Comparison of ENCODE assay signal across 24 mouse cellular contexts in genomic region chr7:80843910-80844640, GRCm38 (mm10). TPM values are rescaled to one million over a fixed set of nuclear protein-coding genes. Genes with fewer than 3 reads are reported as not detected.
DNase-seq lines count a peak whose midpoint lies in the region; ATAC-seq and TF ChIP-seq lines count a peak whose summit lies in the region.
"Had no signal": no experiment of that assay in that cellular context is flagged by ENCODE, and none has a peak within 500 bp of the region (broad histone marks: within the 10 kb centered on the region; RNA-seq: fewer than 3 reads in every experiment).

No protein-coding gene starts in this region.

- 87% methylated on average over 8 of the region's 8 CpGs for WGBS in heart, embryonic 10.5 days
- WGBS in intestine, embryonic 16.5 days, result 92% methylated on average over 8 of the region's 8 CpGs

- no peaks in the 10 kb centered on the region for H3K27me3 ChIP-seq in heart, embryonic 10.5 days (ENCODE audit: insufficient read depth, poor library complexity, severe bottlenecking)
- no peaks in the 10 kb centered on the region for H3K27me3 ChIP-seq in ES-Bruce4 (ENCODE audit: control insufficient read depth, insufficient read depth, low read length, poor library complexity, severe bottlenecking)
- H3K27me3 ChIP-seq in intestine, embryonic 16.5 days (replicated peaks; ENCODE audit: control insufficient read depth, insufficient read depth, low read length), result no peaks in the 10 kb centered on the region
- H3K27me3 ChIP-seq: embryonic facial prominence, embryonic 12.5 days; embryonic facial prominence, embryonic 15.5 days; forebrain, embryonic 12.5 days; forebrain, embryonic 15.5 days; hindbrain, embryonic 12.5 days had no signal

- TF ChIP-seq CTCF in ES-Bruce4 (IDR thresholded peaks at IDR 0.05; ENCODE audit: low read depth, low read length), result no peak

- peak; percentile 37; the same call in 1 of the 2 replicates for TF ChIP-seq EP300 in ES-Bruce4 (IDR thresholded peaks at IDR 0.05; ENCODE audit: insufficient read depth, low read depth, low read length)

- H3K9me3 ChIP-seq in heart, embryonic 10.5 days, result no peaks in the 10 kb centered on the region
- H3K9me3 ChIP-seq in ES-Bruce4 (replicated peaks; ENCODE audit: control insufficient read depth, insufficient read depth, low read length, poor library complexity, severe bottlenecking), result no peaks in the 10 kb centered on the region
- H3K9me3 ChIP-seq in intestine, embryonic 16.5 days (ENCODE audit: control insufficient read depth, low read length), result peaks cover 5% of the 10 kb centered on the region
- H3K9me3 ChIP-seq: embryonic facial prominence, embryonic 12.5 days; embryonic facial prominence, embryonic 15.5 days; forebrain, embryonic 12.5 days; forebrain, embryonic 15.5 days; hindbrain, embryonic 12.5 days had no signal

- no peak overlapping the region for H3K27ac ChIP-seq in heart, embryonic 10.5 days
- H3K27ac ChIP-seq in ES-Bruce4 (ENCODE audit: insufficient read depth, low read length), result peak overlapping the region; percentile 57
- no peak overlapping the region for H3K27ac ChIP-seq in intestine, embryonic 16.5 days (ENCODE audit: low read length)
- H3K27ac ChIP-seq: embryonic facial prominence, embryonic 12.5 days; embryonic facial prominence, embryonic 15.5 days; forebrain, embryonic 12.5 days; forebrain, embryonic 15.5 days; hindbrain, embryonic 12.5 days; hindbrain, postnatal 0 days had no signal

- H3K4me2 ChIP-seq in intestine, embryonic 16.5 days (ENCODE audit: low read depth, low read length), result no peak overlapping the region
- H3K4me2 ChIP-seq: embryonic facial prominence, embryonic 12.5 days; embryonic facial prominence, embryonic 15.5 days; forebrain, embryonic 12.5 days; forebrain, embryonic 15.5 days; heart, embryonic 11.5 days; hindbrain, embryonic 12.5 days had no signal

- H3K4me3 ChIP-seq in heart, embryonic 10.5 days, result no peak overlapping the region
- no peak overlapping the region for H3K4me3 ChIP-seq in ES-Bruce4 (ENCODE audit: low read depth, low read length)
- H3K4me3 ChIP-seq in intestine, embryonic 16.5 days (ENCODE audit: low read length), result no peak overlapping the region
- H3K4me3 ChIP-seq: embryonic facial prominence, embryonic 12.5 days; embryonic facial prominence, embryonic 15.5 days; erythroblast, embryonic 14.5 days; forebrain, embryonic 12.5 days; forebrain, embryonic 15.5 days; hindbrain, embryonic 12.5 days had no signal

- peak; percentile 39 for DNase-seq in heart, embryonic 10.5 days (ENCODE audit: low spot score)
- no peak for DNase-seq in heart, adult 8-10 months (ENCODE audit: low spot score)
- DNase-seq in R1 (ENCODE audit: low read depth, low spot score), result peak; percentile 96
- DNase-seq: adrenal gland, adult 2 months; adrenal gland, postnatal 14 days; cerebellum, adult 11 months; cerebellum, adult 2 months; cerebellum, adult 9-11 months; cerebellum, postnatal 25 days; gastrocnemius, postnatal 25 days; heart, adult 18-20 months had no signal

- H3K36me3 ChIP-seq in heart, embryonic 10.5 days, result no peaks in the 10 kb centered on the region
- no peaks in the 10 kb centered on the region for H3K36me3 ChIP-seq in ES-Bruce4 (ENCODE audit: control insufficient read depth, insufficient read depth, low read length, poor library complexity, severe bottlenecking)
- H3K36me3 ChIP-seq in intestine, embryonic 16.5 days (ENCODE audit: control insufficient read depth, insufficient read depth, low read length), result no peaks in the 10 kb centered on the region
- H3K36me3 ChIP-seq: embryonic facial prominence, embryonic 12.5 days; embryonic facial prominence, embryonic 15.5 days; forebrain, embryonic 12.5 days; forebrain, embryonic 15.5 days; hindbrain, embryonic 12.5 days had no signal

- H3K4me1 ChIP-seq in heart, embryonic 10.5 days, result peaks cover under 1% of the 10 kb centered on the region
- H3K4me1 ChIP-seq in ES-Bruce4 (ENCODE audit: control insufficient read depth, insufficient read depth, low read length), result peaks cover 4% of the 10 kb centered on the region
- peaks cover 10% of the 10 kb centered on the region for H3K4me1 ChIP-seq in intestine, embryonic 16.5 days (ENCODE audit: control insufficient read depth, insufficient read depth, low read length)
- H3K4me1 ChIP-seq: embryonic facial prominence, embryonic 12.5 days; forebrain, embryonic 12.5 days; forebrain, embryonic 15.5 days; hindbrain, embryonic 12.5 days had no signal

- H3K9ac ChIP-seq in ES-Bruce4 (ENCODE audit: low read depth, poor library complexity, severe bottlenecking), result no peak overlapping the region
- H3K9ac ChIP-seq in intestine, embryonic 16.5 days (ENCODE audit: low read depth, low read length), result no peak overlapping the region
- H3K9ac ChIP-seq: embryonic facial prominence, embryonic 12.5 days; embryonic facial prominence, embryonic 15.5 days; forebrain, embryonic 12.5 days; forebrain, embryonic 15.5 days; hindbrain, embryonic 12.5 days had no signal

- no peak for ATAC-seq in intestine, embryonic 16.5 days
- ATAC-seq in megakaryocyte, adult 5-6 weeks (ENCODE audit: poor library complexity, severe bottlenecking), result no peak
- ATAC-seq: forebrain, embryonic 15.5 days; hindbrain, postnatal 0 days; inflammation-experienced regulatory T-cells, adult 6 months; intestine, postnatal 0 days had no signal

- no peak for TF ChIP-seq POLR2A in ES-Bruce4 (IDR thresholded peaks at IDR 0.05; ENCODE audit: insufficient read depth, low read length)

RNA-seq across cellular contexts. Expression of gene Zscan2, which starts 16.6 kb away (rescaled TPM):
- 2.3 and 2.5 TPM in 2 replicates for polyA plus RNA-seq in heart, embryonic 10.5 days (2016; fragmentation: Nextera tagmentation; extraction: Ambion mirVana)
- 1 to 10 TPM; 4.7 to 8.1 (median 6.2) TPM for total RNA-seq in heart, adult 8-10 months (2022)
- polyA plus RNA-seq in ES-Bruce4 (2011; ENCODE audit: insufficient read depth, insufficient read length, low read depth, missing spikeins), result 4.5 and 4.9 TPM in 2 replicates
- polyA plus RNA-seq in intestine, embryonic 16.5 days (2015; fragmentation: Nextera tagmentation; extraction: Ambion mirVana), result 1.4 TPM in 2 replicates
- 1.6 and 2.0 TPM in 2 replicates for total RNA-seq in megakaryocyte, adult 5-6 weeks (2015)
- total RNA-seq in megakaryocyte, adult 5-6 weeks (2017), result 1.5 and 2.9 TPM in 2 replicates

RNA-seq across cellular contexts. Expression of gene Iqgap1, which starts 18.3 kb away (rescaled TPM):
- polyA plus RNA-seq in heart, embryonic 10.5 days (2016; fragmentation: Nextera tagmentation; extraction: Ambion mirVana), result 37.7 and 39.5 TPM in 2 replicates
- 10 to 100 TPM; 28.6 to 38.3 (median 31.5) TPM for total RNA-seq in heart, adult 8-10 months (2022)
- 215 and 222 TPM in 2 replicates for polyA plus RNA-seq in ES-Bruce4 (2011; ENCODE audit: insufficient read depth, insufficient read length, low read depth, missing spikeins)
- polyA plus RNA-seq in intestine, embryonic 16.5 days (2015; fragmentation: Nextera tagmentation; extraction: Ambion mirVana), result 64.3 and 66.2 TPM in 2 replicates
- total RNA-seq in megakaryocyte, adult 5-6 weeks (2015), result 246 and 291 TPM in 2 replicates
- total RNA-seq in megakaryocyte, adult 5-6 weeks (2017), result 287 and 303 TPM in 2 replicates

RNA-seq across cellular contexts. Expression of gene Wdr73, which starts 57.0 kb away (rescaled TPM):
- 27.1 and 39.6 TPM in 2 replicates for polyA plus RNA-seq in heart, embryonic 10.5 days (2016; fragmentation: Nextera tagmentation; extraction: Ambion mirVana)
- total RNA-seq in heart, adult 8-10 months (2022), result 1 to 10 TPM; 4.6 to 7.6 (median 6.3) TPM
- 35.9 and 39.3 TPM in 2 replicates for polyA plus RNA-seq in ES-Bruce4 (2011; ENCODE audit: insufficient read depth, insufficient read length, low read depth, missing spikeins)
- 27.8 and 33.4 TPM in 2 replicates for polyA plus RNA-seq in intestine, embryonic 16.5 days (2015; fragmentation: Nextera tagmentation; extraction: Ambion mirVana)
- 5.8 and 6.0 TPM in 2 replicates for total RNA-seq in megakaryocyte, adult 5-6 weeks (2015)
- total RNA-seq in megakaryocyte, adult 5-6 weeks (2017), result 6.4 and 9.7 TPM in 2 replicates
